Mouse (Mus musculus): ENCODE results near the gene Phf14.

Phf14 gene

GRCm38 (mm10) chr6:12020156-12020555 is 112.5 kb downstream of the Phf14 start:
- no peak for DNase-seq (ENCODE audit: inconsistent age in 2 of 2, low spot score in 1 of 2)

- no peak for DNase-seq (ENCODE audit: inconsistent age in 2 of 2, low spot score in 1 of 2)
Measured at GRCm38 (mm10) chr6:12020738-12021137, 113.1 kb downstream of the Phf14 start.

GRCm38 (mm10) chr6:12021480-12021879 is 113.9 kb downstream of the Phf14 start:
- DNase-seq (ENCODE audit: inconsistent age in 2 of 2, low spot score in 1 of 2) = no peak

- DNase-seq (ENCODE audit: inconsistent age in 2 of 2, low spot score in 1 of 2) = no peak
Measured at GRCm38 (mm10) chr6:12023395-12023794, 115.8 kb downstream of the Phf14 start.

GRCm38 (mm10) chr6:12026804-12027537 is 119.4 kb downstream of the Phf14 start:
- no peak for DNase-seq (ENCODE audit: inconsistent age in 2 of 2, low spot score in 1 of 2)

- no peak for DNase-seq (ENCODE audit: inconsistent age in 2 of 2, low spot score in 1 of 2)
Measured at GRCm38 (mm10) chr6:12034561-12034960, 127.0 kb downstream of the Phf14 start.

- DNase-seq (ENCODE audit: inconsistent age in 2 of 2, low spot score in 1 of 2) = no peak
Measured at GRCm38 (mm10) chr6:12038268-12038667, 130.7 kb downstream of the Phf14 start.

- no peak for DNase-seq (ENCODE audit: inconsistent age in 2 of 2, low spot score in 1 of 2)
Measured at GRCm38 (mm10) chr6:12052884-12053283, 145.3 kb downstream of the Phf14 start.

- peak; percentile 7 to 50 for DNase-seq (ENCODE audit: inconsistent age in 2 of 2, low spot score in 1 of 2)
Measured at GRCm38 (mm10) chr6:12054149-12054548, 146.5 kb downstream of the Phf14 start.

GRCm38 (mm10) chr6:12058717-12059116 is 151.1 kb downstream of the Phf14 start:
- no peak for DNase-seq (ENCODE audit: inconsistent age in 2 of 2, low spot score in 1 of 2)

- DNase-seq (ENCODE audit: inconsistent age in 2 of 2, low spot score in 1 of 2) = no peak
Measured at GRCm38 (mm10) chr6:12059971-12060370, 152.4 kb downstream of the Phf14 start.

- DNase-seq (ENCODE audit: inconsistent age in 2 of 2, low spot score in 1 of 2) = no peak
Measured at GRCm38 (mm10) chr6:12060452-12061140, 153.0 kb downstream of the Phf14 start.

GRCm38 (mm10) chr6:12067956-12068355 is 160.3 kb downstream of the Phf14 start:
- DNase-seq (ENCODE audit: inconsistent age in 2 of 2, low spot score in 1 of 2) = no peak

- DNase-seq (ENCODE audit: inconsistent age in 2 of 2, low spot score in 1 of 2) = no peak
Measured at GRCm38 (mm10) chr6:12069357-12069756, 161.7 kb downstream of the Phf14 start.

GRCm38 (mm10) chr6:12074599-12074998 is 167.0 kb downstream of the Phf14 start:
- no peak for DNase-seq (ENCODE audit: inconsistent age in 2 of 2, low spot score in 1 of 2)

- DNase-seq (ENCODE audit: inconsistent age in 2 of 2, low spot score in 1 of 2) = no peak
Measured at GRCm38 (mm10) chr6:12077338-12077737, 169.7 kb downstream of the Phf14 start.

- DNase-seq (ENCODE audit: inconsistent age in 2 of 2, low spot score in 1 of 2) = no peak
Measured at GRCm38 (mm10) chr6:12077880-12078618, 170.4 kb downstream of the Phf14 start.

GRCm38 (mm10) chr6:12079260-12079659 is 171.7 kb downstream of the Phf14 start:
- no peak for DNase-seq (ENCODE audit: inconsistent age in 2 of 2, low spot score in 1 of 2)

- DNase-seq (ENCODE audit: inconsistent age in 2 of 2, low spot score in 1 of 2) = no peak
Measured at GRCm38 (mm10) chr6:12080423-12080822, 172.8 kb downstream of the Phf14 start.

- DNase-seq (ENCODE audit: inconsistent age in 2 of 2, low spot score in 1 of 2) = no peak
Measured at GRCm38 (mm10) chr6:12081722-12082121, 174.1 kb downstream of the Phf14 start.

GRCm38 (mm10) chr6:12082125-12082524 is 174.5 kb downstream of the Phf14 start:
- DNase-seq (ENCODE audit: inconsistent age in 2 of 2, low spot score in 1 of 2) = no peak

Measured in adrenal gland, adult (tissue).